Comparison of ENCODE assay signal across 7 mouse cellular contexts in the genomic region with DNA sequence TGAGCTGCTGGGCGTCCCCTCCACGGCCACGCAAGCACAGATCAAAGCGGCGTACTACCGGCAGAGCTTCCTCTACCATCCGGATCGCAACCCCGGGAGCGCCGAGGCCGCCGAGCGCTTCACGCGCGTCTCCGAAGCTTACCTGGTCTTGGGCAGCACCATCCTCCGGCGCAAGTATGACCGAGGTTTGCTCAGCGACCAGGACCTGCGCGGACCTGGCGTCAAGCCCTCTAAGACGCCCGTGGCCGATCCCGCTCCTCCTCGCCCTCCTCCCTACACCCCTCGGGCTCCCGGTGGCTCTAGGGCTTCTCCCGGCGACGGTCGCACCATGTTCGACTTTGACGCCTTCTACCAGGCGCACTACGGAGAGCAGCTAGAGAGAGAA. TPM values are rescaled to one million over a fixed set of nuclear protein-coding genes. Genes with fewer than 3 reads are reported as not detected.
DNase-seq lines count a peak whose midpoint lies in the region; ATAC-seq lines count a peak whose summit lies in the region.

No protein-coding gene starts in this region.

- H3K27ac ChIP-seq in neural tube, embryonic 11.5 days (ENCODE audit: low read depth, low read length) = 0 out of 2 replicates have a peak overlapping the region, but pooled peaks have one; percentile 14
- H3K27ac ChIP-seq in limb, embryonic 10.5 days = peak overlapping the region; percentile 78
- peak overlapping the region; percentile 62 for H3K27ac ChIP-seq in neural tube, embryonic 14.5 days (ENCODE audit: low read depth, low read length)

- H3K4me1 ChIP-seq in neural tube, embryonic 11.5 days (ENCODE audit: control insufficient read depth, insufficient read depth, low read length) = peaks cover 5% of the 10 kb centered on the region
- peaks cover 25% of the 10 kb centered on the region for H3K4me1 ChIP-seq in limb, embryonic 10.5 days
- H3K4me1 ChIP-seq in neural tube, embryonic 14.5 days (ENCODE audit: control insufficient read depth, insufficient read depth, low read length) = peaks cover 20% of the 10 kb centered on the region

- under 1% methylated on average over 40 of the region's 40 CpGs for WGBS in neural tube, embryonic 11.5 days
- 1% methylated on average over 40 of the region's 40 CpGs for WGBS in limb, embryonic 10.5 days
- WGBS in neural tube, embryonic 14.5 days = under 1% methylated on average over 35 of the region's 40 CpGs

- no peaks in the 10 kb centered on the region for H3K9me3 ChIP-seq in neural tube, embryonic 11.5 days (ENCODE audit: control insufficient read depth, low read length)
- no peaks in the 10 kb centered on the region for H3K9me3 ChIP-seq in limb, embryonic 10.5 days (replicated peaks)
- H3K9me3 ChIP-seq in neural tube, embryonic 14.5 days (ENCODE audit: control insufficient read depth, low read length) = no peaks in the 10 kb centered on the region

- no peak for DNase-seq in neural tube, embryonic 11.5 days (ENCODE audit: low spot score)
- no peak for DNase-seq in neural tube, embryonic 10.5 days (ENCODE audit: extremely low spot score, low spot score)
- no peak for DNase-seq in limb, embryonic 10.5 days (ENCODE audit: low spot score)
- no peak for DNase-seq in retina, postnatal 1 day
- no peak for DNase-seq in ovary, adult 18-20 months (ENCODE audit: low spot score)

- peak overlapping the region; percentile 81 for H3K9ac ChIP-seq in neural tube, embryonic 11.5 days (ENCODE audit: low read length)
- H3K9ac ChIP-seq in neural tube, embryonic 14.5 days (replicated peaks; ENCODE audit: low read depth, low read length) = peak overlapping the region; percentile 82

- peak; percentile 33 for ATAC-seq in neural tube, embryonic 11.5 days (ENCODE audit: insufficient read depth, low FRiP score, low TSS enrichment)
- peak; percentile 68 for ATAC-seq in erythroblast, adult 5-6 weeks (replicated peaks; ENCODE audit: low FRiP score, poor library complexity, severe bottlenecking)
- peak; percentile 35 for ATAC-seq in neural tube, embryonic 14.5 days (ENCODE audit: low read depth)

- peak overlapping the region; percentile 95 for H3K4me2 ChIP-seq in neural tube, embryonic 11.5 days (ENCODE audit: low read depth)
- H3K4me2 ChIP-seq in neural tube, embryonic 14.5 days (ENCODE audit: low read depth, low read length) = peak overlapping the region; percentile 84

- H3K27me3 ChIP-seq in neural tube, embryonic 11.5 days (ENCODE audit: control insufficient read depth, insufficient read depth, low read length) = no peaks in the 10 kb centered on the region
- H3K27me3 ChIP-seq in limb, embryonic 10.5 days (ENCODE audit: low read depth, poor library complexity, severe bottlenecking) = no peaks in the 10 kb centered on the region
- H3K27me3 ChIP-seq in neural tube, embryonic 14.5 days (ENCODE audit: control insufficient read depth, insufficient read depth, low read length) = no peaks in the 10 kb centered on the region

- H3K4me3 ChIP-seq in neural tube, embryonic 11.5 days (ENCODE audit: low read depth, low read length) = peak overlapping the region; percentile 92
- peak overlapping the region; percentile 90 for H3K4me3 ChIP-seq in limb, embryonic 10.5 days
- peak overlapping the region; percentile 85 for H3K4me3 ChIP-seq in neural tube, embryonic 14.5 days (ENCODE audit: low read depth, low read length)

- peaks cover 8% of the 10 kb centered on the region for H3K36me3 ChIP-seq in neural tube, embryonic 11.5 days (ENCODE audit: control insufficient read depth, insufficient read depth, low read length)
- H3K36me3 ChIP-seq in limb, embryonic 10.5 days = peaks cover 59% of the 10 kb centered on the region
- H3K36me3 ChIP-seq in neural tube, embryonic 14.5 days (ENCODE audit: control insufficient read depth, insufficient read depth, low read length) = peaks cover 12% of the 10 kb centered on the region; the same call in 1 of the 2 replicates

RNA-seq across cellular contexts. Expression of a gene that starts 0.4 kb away (rescaled TPM):
- 26.6 and 28.3 TPM in 2 replicates for polyA plus RNA-seq in neural tube, embryonic 11.5 days (2014; fragmentation: Nextera tagmentation; extraction: Ambion mirVana)
- 1.5 and 7.9 TPM in 2 replicates for total RNA-seq in erythroblast, adult 5-6 weeks (2015; ENCODE audit: low replicate concordance)
- 2.2 and 4.6 TPM in 2 replicates for total RNA-seq in erythroblast, adult 5-6 weeks (2017; ENCODE audit: low replicate concordance)
- polyA plus RNA-seq in limb, embryonic 10.5 days (2016; fragmentation: Nextera tagmentation; extraction: Ambion mirVana) = 27.7 and 30.8 TPM in 2 replicates
- polyA plus RNA-seq in neural tube, embryonic 14.5 days (2014; fragmentation: Nextera tagmentation; extraction: Ambion mirVana) = 42.2 and 47.0 TPM in 2 replicates

RNA-seq across cellular contexts. Expression of a gene that starts 0.4 kb away (rescaled TPM):
- 126 and 141 TPM in 2 replicates for polyA plus RNA-seq in neural tube, embryonic 11.5 days (2014; fragmentation: Nextera tagmentation; extraction: Ambion mirVana)
- total RNA-seq in erythroblast, adult 5-6 weeks (2015; ENCODE audit: low replicate concordance) = 23.4 and 30.9 TPM in 2 replicates
- total RNA-seq in erythroblast, adult 5-6 weeks (2017; ENCODE audit: low replicate concordance) = 12.0 and 17.3 TPM in 2 replicates
- polyA plus RNA-seq in limb, embryonic 10.5 days (2016; fragmentation: Nextera tagmentation; extraction: Ambion mirVana) = 194 and 201 TPM in 2 replicates
- polyA plus RNA-seq in neural tube, embryonic 14.5 days (2014; fragmentation: Nextera tagmentation; extraction: Ambion mirVana) = 60.3 and 72.5 TPM in 2 replicates

RNA-seq across cellular contexts. Expression of a gene that starts 13.7 kb away (rescaled TPM):
- 11.1 and 13.6 TPM in 2 replicates for polyA plus RNA-seq in neural tube, embryonic 11.5 days (2014; fragmentation: Nextera tagmentation; extraction: Ambion mirVana)
- total RNA-seq in erythroblast, adult 5-6 weeks (2015; ENCODE audit: low replicate concordance) = not detected in 2 replicates
- not detected in 2 replicates for total RNA-seq in erythroblast, adult 5-6 weeks (2017; ENCODE audit: low replicate concordance)
- 8.5 and 12.7 TPM in 2 replicates for polyA plus RNA-seq in limb, embryonic 10.5 days (2016; fragmentation: Nextera tagmentation; extraction: Ambion mirVana)
- polyA plus RNA-seq in neural tube, embryonic 14.5 days (2014; fragmentation: Nextera tagmentation; extraction: Ambion mirVana) = 26.9 and 28.8 TPM in 2 replicates

RNA-seq across cellular contexts. Expression of a gene that starts 25.3 kb away (rescaled TPM):
- 0.60 and 0.65 TPM in 2 replicates for polyA plus RNA-seq in neural tube, embryonic 11.5 days (2014; fragmentation: Nextera tagmentation; extraction: Ambion mirVana)
- total RNA-seq in erythroblast, adult 5-6 weeks (2015; ENCODE audit: low replicate concordance) = not detected in 2 replicates
- 0.51 TPM in 1 of 2 replicates, not detected in the other for total RNA-seq in erythroblast, adult 5-6 weeks (2017; ENCODE audit: low replicate concordance)
- polyA plus RNA-seq in limb, embryonic 10.5 days (2016; fragmentation: Nextera tagmentation; extraction: Ambion mirVana) = 2.5 and 5.1 TPM in 2 replicates
- polyA plus RNA-seq in neural tube, embryonic 14.5 days (2014; fragmentation: Nextera tagmentation; extraction: Ambion mirVana) = 0.27 and 0.89 TPM in 2 replicates

RNA-seq across cellular contexts. Expression of a gene that starts 41.1 kb away (rescaled TPM):
- polyA plus RNA-seq in neural tube, embryonic 11.5 days (2014; fragmentation: Nextera tagmentation; extraction: Ambion mirVana) = 25.4 and 36.6 TPM in 2 replicates
- not detected in 2 replicates for total RNA-seq in erythroblast, adult 5-6 weeks (2015; ENCODE audit: low replicate concordance)
- not detected in 2 replicates for total RNA-seq in erythroblast, adult 5-6 weeks (2017; ENCODE audit: low replicate concordance)
- 7.5 and 8.1 TPM in 2 replicates for polyA plus RNA-seq in limb, embryonic 10.5 days (2016; fragmentation: Nextera tagmentation; extraction: Ambion mirVana)
- polyA plus RNA-seq in neural tube, embryonic 14.5 days (2014; fragmentation: Nextera tagmentation; extraction: Ambion mirVana) = 120 and 132 TPM in 2 replicates

Comparison
In these comparisons a context has a peak if more than half of its experiments do, and no peak if none do; other contexts are left out.
1. H3K27ac ChIP-seq: peak in every context shown above with its lines; median percentile 78 in limb, embryonic 10.5 days; 62 in neural tube, embryonic 14.5 days; 14 in neural tube, embryonic 11.5 days.